Mouse (Mus musculus) spleen, adult 12 weeks (tissue): ENCODE measurements around the gene Ostn.

Experiments
- DNase-seq: peaks from one replicate; pipeline ENCODE4 v3.0.0; 2022; ENCODE audit warnings: low spot score

Ostn gene

DNA sequence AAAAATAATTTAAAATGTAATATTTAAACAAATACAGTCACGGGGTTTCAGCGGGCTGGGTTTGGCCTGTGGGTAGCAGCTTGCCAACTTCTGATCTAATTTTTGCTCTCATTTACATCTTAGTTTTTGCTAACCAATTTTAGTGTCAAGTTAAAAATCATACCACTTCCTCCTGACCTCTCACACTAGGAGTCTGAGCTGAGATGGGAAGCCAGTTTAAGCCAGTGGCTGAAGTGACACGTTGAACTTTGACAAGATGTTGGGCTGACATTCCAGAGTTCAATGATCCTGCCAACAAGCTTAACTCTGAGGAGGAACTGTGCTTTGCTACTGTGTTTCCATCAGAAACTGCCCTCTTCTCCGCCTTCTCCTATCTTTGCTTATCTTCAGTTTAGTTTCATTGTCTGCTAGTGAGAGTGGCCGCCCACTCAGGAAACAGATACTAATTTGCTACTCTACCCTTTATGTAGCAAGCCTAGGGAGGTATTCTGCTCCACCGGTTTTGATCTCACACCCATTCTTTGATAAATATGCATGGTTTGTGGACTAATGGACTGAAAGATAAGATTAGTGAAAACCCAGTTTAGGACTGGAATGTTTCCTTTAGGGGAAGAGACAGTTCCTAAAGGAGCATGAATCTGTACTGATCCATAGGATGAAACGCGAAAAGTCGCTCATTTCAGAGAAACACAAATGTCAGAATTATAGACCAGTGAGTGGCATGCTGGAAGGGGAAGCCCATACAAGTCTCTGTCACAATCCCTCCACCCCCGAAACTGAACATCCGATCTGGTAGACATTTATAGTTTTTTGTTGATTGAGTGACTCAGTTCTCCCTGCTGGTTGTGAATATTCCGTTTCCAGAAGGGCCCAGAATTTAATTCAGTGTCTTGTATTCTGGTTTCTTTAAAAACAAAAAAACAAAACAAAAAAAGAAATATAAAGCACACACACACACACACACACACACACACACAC is 80.6 kb downstream of the Ostn start:
- DNase-seq, result peak; percentile 19

DNA sequence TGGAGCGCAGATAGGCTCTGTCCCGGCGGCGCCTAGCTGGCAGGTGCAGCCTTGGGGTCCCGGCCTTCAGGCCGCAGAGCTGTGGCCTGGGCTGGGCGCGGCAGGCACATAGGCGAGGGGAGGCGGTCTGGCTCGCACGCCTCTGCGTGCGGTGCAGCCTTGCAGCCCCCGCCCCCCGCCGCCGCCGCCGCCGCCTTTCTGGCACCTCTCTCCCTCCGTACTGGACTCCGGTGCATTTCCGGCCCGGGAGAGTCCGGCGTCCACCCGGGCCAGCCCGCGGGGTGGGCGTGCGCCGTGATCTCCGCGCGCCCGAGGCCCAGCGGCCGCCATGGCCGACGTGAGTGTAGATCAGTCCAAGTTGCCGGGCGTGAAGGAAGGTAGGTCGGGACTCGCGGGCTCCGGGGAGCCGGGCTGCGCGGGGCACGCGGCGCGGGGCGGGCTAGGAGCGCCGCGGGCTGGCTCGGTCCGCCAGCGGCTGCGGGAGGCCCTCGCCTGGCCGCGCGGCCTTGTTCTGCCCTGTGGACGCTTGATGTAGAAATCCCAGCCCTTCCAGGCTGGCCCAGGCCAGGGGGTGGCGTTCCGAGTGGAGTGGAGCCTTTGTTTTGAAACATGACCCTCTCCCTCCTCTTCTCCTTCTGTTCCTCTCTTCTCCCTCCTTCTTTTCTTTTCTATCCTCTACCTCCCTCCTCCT is 81.6 kb downstream of the Ostn start, which contains the start of gene Ccdc50:
Ccdc50 (plus strand) TSS at position 109 of the 691 bp plus-strand sequence.
- peak; percentile 39 for DNase-seq

- DNase-seq, result no peak
Measured at GRCm38 (mm10) chr16:27389534-27390282, 82.4 kb downstream of the Ostn start.

- DNase-seq, result no peak
Measured at GRCm38 (mm10) chr16:27390306-27390705, 83.0 kb downstream of the Ostn start.

DNA sequence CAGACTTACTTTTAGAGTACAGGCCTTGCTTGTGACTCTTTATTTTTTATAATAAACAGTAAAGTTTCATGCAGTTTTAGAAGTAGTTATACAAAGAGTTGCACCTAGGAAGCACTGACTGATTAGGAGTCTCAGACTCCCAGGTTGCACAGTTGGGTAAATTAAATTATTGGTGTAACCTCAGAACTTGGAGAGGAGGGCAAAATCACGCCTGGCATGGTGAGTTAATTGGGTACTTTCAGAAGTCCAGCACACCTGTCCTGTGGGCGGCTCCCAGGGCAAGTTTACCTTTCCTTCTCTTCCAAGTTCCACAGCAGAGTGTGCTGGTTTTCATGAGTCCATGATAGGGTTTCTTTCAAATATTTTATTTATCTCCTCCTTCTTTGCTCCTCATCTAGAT is 84.6 kb downstream of the Ostn start:
- no peak for DNase-seq

- no peak for DNase-seq
Measured at GRCm38 (mm10) chr16:27395251-27396037, 88.2 kb downstream of the Ostn start.

DNA sequence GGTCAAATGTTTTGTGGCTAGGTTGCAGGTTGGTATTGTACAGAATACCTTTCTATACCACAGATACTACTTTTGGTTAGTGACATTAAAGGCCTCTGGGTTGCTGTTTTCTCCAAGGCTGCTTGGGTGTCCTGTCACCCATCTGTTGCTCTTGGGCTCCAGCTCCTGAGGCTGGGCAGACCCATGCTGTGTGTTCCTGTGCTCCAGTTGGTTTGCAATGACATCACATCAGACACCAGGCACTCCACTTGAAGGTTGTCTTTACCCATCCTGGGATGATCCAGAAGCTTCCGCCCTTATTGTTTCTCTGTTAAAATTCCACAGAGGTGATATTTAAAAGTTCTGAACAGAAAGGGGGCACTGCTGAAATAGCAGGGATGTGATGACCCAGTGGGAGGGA is 89.7 kb downstream of the Ostn start:
- DNase-seq, result no peak

DNA sequence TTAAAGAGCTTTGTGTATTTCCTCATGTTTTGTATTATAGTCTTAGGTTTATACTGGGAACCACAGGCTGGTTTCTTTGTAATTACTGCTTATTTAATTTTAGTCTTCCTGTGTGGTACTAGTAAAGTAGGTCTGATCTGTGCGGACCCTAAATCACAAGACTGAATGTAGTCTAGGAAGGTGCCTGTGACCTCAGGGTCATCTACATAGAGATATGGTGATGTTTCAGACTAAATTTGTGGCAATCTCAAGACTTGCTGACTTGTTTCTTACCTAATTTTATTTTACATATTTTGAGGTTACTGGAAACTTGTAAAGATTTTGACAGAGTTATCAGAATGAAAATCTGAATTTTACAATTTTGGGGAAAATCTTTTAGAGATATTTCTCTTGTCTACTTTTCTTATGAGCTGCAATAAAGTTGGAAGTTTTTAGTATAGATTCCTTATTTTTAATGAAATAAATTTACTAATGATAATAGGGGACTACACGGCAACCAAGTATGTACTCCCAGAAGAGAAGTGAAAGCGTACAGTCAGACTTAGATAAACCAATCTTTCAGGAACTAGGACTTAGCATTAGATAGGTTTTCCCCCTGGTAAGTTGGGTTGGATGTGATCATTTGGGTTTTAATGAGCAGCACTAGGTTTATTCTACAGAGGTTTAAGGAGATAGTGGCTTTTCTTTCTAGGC is 91.9 kb downstream of the Ostn start:
- DNase-seq, result no peak

DNA sequence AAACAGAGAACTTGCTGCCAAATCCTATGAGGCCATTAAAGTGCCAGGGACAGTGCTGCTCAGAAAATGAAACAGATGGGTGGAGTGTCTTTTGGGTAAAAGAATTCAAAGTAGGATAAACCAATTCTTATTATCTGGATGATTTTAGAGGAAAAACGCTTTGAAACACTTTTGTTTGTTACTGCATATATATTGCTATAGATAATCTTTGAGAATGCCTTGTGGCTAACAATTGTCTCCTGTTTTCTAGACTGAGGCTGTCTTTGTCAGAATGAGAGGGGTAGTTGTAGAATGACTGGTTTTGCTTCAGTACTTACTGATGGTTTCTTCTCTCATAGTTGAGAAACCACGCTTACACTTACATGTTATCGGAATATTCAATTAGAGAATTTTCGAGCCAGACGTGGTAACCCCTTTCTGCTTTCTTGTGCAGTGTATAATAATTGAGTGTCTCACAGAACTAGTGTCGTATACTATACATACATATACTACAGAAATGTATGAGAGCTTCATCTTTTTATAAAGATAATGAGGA is 92.5 kb downstream of the Ostn start:
- DNase-seq, result no peak
